Mouse (Mus musculus) liver (tissue): ENCODE measurements around the gene Vangl2.

ENCODE experiments used
- DNase-seq: peaks from one replicate; pipeline ENCODE4 v3.0.0-alpha.2; 2020; ENCODE audit warnings: mixed read lengths

Gene Vangl2

DNA sequence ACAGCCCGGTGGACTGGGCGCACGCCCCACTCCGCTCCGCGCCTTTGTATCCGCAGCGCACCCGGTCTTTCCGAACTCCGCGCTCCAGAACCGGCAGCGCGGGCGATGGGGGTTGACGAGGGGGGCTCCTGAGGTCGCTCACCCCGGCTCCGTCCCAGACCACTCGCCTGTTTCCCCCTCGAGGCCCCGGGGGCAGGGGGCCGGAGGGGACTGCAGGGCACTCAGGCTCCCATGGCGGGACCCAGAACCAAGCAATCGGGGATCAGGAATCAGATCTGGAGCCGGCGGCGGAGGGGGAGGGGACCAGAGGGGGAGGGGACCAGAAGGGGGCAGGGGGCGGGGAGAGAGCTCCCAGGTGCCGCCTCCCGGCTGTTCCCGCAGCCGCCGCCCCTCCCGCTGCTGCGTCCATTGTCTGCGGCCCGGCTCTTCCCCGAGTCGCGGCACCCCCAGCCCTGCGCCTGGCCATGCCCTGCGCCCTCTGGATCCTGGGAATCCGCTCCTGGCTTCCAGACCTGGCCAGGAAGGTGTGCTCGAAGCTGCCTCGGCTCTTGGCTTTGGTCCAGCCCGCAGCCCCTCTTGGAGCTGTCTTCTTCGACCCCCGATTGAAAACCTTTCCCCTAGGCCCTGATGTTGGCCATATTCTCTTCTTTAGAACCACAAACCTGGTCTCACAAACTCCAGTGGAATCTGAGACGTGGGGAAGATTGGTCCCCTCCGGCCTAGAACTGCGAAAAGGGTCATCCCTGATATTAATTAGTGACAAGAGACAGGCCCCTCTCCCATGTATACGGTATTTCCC, 1.0 kb downstream of the Vangl2 start:
- DNase-seq, result peak; percentile 84

DNA sequence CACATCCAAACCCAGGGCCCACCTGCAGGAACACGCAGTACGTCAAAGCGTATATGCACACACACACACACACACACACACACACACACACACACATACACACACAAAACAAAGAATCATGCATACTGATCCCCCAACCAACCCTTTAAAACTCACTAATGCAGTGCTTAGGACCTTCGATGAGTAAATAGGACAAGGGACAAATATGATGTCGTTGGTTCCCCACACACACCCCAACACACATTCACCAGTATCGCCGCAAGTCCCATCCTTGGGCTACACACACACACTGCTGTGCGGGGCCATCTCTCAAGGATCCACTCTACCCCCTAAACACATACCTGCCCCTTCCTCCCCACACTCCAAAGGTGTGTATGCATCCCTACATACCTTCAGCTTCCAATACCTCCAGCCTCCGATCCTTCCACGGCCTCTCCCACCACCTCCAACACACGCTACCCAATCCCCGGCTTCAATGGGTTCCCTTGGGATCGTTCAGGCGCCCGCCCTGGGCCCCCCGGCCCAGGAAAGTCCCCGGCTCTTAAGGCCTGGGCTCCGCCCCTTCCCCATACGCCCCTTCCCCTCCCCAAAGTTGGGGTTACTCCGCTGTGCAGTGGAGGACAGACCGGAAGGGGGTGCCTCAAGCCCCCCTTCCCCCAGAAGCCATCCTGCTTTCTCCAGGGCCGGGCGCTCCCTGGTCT, 1.9 kb downstream of the Vangl2 start:
- peak; percentile 39 for DNase-seq

DNA sequence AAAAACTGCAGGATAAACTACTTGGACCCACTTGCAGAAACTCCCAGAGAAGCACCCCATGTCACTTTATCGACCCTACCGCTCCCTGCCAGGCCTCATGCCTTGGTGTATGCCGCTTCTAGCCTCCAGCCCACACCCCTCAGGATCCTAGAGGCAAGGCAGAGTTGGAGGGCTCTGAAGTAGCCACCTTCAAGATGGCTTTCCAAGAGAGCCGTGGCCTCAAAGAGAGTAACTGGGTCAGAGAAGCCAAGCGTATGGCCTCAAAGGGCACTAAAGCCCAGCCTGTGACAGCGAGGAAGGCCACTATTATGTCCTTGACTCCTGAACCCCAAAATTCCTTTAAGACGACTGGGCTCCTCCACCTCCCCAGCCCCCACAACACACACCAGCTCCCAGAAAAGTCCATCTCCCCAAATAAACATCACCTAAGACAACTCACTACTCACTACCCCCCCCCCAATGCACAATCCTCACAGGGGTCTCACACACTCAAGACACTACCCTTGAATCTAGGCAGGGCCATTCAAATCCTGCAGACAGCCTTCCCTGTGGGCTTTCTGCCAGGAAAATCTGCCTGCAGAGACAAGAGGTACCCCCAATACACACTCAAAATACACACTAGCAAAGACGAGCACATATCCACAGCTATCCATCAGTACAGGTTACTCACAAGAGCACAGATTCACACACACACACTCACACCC, 2.9 kb downstream of the Vangl2 start:
- DNase-seq, result no peak

GRCm38 (mm10) chr1:172024140-172024895, 3.9 kb downstream of the Vangl2 start:
- no peak for DNase-seq

- no peak for DNase-seq
These were observed 8.3 kb downstream of the Vangl2 start for GRCm38 (mm10) chr1:172019863-172020521.

- DNase-seq, result no peak
These were observed 8.9 kb downstream of the Vangl2 start for GRCm38 (mm10) chr1:172019339-172019738.

GRCm38 (mm10) chr1:172018336-172019311, 9.6 kb downstream of the Vangl2 start:
- DNase-seq, result no peak

DNA sequence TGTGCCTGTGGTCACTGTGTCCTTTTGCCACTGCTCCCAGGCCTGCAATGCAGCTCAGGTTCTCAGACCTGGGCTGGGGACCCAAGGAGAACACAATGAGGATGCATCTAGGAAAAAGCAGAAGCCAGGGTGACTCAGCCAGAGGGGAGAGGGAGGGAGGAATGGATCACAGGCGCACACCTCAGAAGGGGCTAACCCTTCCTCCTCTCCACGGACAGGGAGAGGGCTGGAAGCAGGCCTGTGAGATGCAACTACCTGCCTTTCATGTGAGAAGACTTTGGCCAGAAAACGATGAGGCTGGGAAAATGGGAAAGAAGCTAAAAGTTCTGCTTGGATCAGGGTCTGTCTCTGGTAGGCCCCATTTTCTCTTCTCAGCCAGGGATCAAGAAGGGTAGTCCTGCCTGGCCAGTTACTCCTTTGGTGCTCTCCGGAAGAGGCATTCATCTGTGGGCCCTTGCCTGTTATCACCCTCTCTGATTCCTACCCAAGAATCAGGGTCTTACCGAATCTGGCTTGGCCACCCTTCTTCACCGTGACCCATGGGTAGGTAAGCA, 10.7 kb downstream of the Vangl2 start:
- DNase-seq, result no peak

GRCm38 (mm10) chr1:172016660-172017516, 11.4 kb downstream of the Vangl2 start:
- no peak for DNase-seq

DNA sequence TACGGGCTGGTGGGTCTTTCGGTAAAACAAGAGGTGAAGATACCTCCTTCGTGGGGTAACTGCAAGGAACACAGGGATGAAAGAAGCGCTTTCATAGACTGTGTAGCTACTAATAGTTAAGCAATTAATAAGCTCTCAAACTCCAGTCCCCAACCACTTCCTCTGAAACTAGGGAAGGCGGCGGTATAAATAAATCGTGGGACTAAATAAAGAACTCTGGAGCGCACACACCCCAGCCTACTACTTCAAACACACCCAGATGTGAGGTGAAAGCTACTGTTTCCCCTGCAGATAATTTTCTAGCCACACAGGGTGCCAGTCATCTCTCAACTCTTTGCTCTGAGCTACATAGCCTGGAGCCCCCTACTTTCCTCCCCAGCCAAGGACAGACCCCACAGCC, 12.2 kb downstream of the Vangl2 start:
- DNase-seq, result no peak

DNA sequence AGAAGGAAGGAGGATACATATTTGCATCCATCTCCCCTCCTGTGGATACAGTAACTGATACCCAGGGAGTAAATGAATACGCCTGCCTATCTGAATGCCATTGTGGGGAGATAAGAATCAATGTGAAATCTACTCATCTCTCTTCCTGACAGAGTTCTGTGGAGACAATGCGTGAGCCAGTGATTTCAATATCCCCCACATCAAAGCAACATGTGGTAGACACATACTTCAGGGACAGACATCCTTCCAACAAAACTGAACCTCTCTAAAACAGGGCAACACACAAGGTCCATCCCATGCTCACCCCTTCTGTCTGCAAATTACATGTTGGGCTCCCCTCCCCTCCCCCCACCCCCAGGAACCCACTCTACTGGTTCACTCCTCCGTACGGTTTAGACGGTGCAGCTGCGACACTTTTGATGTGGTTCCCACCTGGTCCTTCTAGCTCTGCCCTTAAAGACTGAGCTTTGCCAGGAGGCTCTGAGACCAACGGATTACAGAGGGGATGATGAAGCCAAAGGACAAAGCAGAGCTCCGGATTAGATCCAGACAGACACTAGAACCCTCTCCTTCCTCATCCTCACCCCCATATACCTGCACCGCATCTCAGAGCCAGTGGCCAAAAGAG, 12.8 kb downstream of the Vangl2 start:
- no peak for DNase-seq

GRCm38 (mm10) chr1:172014771-172015170, 13.5 kb downstream of the Vangl2 start:
- no peak for DNase-seq

GRCm38 (mm10) chr1:172012030-172012429, 16.2 kb downstream of the Vangl2 start:
- DNase-seq, result peak; percentile 56

DNA sequence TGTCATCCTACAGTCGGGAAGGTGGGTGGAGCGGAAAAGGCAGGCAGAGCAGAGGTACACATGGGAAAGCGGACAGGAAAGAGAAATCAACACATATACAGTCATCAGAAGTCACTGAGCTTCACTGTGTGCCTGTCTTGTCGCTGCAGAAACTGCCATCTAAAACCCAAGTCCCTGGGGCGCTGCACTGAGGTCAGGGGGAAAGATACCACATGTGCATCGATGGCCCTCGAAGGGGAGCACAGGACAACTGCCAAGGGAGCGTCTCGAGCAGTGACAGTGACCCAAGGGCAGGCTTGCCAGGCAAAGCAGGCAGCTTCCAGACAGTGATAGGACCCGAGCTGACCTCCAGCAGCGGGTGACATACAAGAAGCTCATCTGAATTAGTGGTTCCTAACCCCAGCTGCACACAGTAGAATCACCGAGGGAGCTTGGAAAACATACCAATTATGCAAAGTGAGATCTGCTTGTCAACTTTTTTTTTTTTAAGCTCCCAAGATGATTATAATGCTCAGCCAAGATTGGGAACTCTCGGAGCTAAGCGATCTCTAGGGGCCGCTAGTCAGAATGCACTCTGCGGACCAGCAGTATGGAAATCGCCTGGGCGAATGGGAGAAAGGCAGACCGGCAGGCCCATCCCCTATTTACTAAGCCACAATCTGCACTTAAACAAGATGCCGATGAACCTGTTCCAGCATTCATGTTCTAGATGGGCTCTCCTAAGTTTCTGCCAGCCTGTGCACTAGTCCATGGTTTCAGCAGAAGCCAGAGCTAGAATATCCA, 18.0 kb downstream of the Vangl2 start:
- no peak for DNase-seq

- no peak for DNase-seq
These were observed 18.8 kb downstream of the Vangl2 start for GRCm38 (mm10) chr1:172009406-172009805.

DNA sequence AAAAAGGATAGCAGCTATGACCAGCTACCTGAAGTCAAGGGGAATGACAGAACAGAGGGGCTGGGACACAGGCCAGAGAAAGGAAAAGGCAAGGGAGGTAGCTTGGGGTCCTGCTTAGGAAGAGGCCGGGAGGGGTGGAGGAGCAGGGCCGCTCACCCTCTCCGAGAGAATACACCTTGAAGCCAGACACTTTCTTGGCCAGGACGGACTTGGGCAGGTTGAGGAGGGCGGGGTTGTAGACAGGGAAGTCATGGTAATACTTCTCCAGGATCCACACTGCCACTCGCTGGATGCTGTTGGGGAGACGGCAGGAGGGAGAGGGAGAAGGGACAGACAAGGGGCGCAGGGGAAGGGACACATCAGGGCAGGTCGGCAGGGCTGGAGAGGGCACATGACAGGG, 19.9 kb downstream of the Vangl2 start:
- no peak for DNase-seq

- no peak for DNase-seq
These were observed 20.5 kb downstream of the Vangl2 start for GRCm38 (mm10) chr1:172007761-172008160.

DNA sequence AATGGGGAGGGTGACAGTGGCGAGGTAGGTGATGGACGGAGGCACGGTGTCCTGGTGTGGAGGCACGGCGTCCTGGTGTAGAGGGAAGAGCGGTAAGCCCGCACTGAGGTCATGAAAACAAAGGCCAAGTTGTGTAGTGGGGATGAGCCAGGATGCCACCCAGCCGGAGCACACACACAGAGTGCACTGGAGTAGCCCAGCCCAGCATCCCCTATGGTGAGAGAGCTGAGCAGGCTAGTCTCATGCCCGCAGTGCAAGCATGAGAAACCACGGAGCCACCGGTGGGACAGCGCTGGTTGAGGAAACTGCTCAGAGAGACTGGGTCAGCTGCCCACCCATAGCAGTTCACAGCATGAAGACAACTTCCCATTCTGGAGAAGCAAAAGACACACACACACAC, 26.6 kb downstream of the Vangl2 start:
- DNase-seq, result no peak
